Mouse (Mus musculus) lung, postnatal 0 days (tissue): ENCODE measurements around the gene Tob2.

Experiments used
- CTCF ChIP-seq: IDR thresholded peaks from 2 replicates; pipeline ENCODE4 v1.5.1; 2016; ENCODE audit warnings: antibody characterized with exemption, mild to moderate bottlenecking
- EP300 ChIP-seq: IDR thresholded peaks from 2 replicates; pipeline ENCODE4 v1.6.1; 2016; ENCODE audit warnings: antibody characterized with exemption, mild to moderate bottlenecking, control low read depth

DNA sequence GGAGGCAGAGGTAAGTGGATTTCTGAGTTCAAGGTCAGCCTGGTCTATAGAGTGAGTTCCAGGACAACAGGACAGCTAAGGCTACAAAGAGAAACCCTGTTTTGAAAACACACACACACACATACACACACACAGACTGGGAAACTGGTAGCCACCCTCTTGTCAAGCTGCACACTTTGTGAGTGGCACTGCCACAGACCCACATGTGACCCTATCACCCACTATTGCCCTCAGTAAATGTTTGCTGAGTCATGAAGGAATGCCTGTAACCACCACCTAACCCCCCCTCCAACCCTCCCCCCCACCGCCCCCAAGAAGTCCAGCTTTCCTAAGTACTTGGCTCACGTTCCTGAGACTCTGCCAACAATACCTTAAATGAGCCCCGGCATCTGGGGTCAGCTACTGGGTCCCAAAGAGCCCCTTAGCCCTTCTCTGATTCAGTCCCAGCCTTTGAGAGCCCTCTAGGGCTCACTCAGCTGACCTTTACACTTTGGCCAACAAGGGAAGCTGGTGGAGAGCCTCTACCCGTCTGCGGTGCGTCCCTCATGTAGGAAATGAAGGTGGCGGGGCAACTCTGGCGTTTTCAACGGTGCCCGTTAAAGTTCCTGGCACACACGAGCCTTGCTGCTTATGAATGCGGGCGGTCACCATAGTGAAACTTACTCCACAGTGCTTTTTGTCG lies 19.9 kb downstream of the Tob2 start:
- TF ChIP-seq CTCF (no peak), EP300 (peak; percentile 63; the same call in 1 of the 2 replicates)
